Mouse (Mus musculus) stomach, postnatal 0 days (tissue): Measurements from ENCODE around the gene Olfr190. TPM values are rescaled to one million over a fixed set of nuclear protein-coding genes. Genes with fewer than 3 reads are reported as not detected.

ENCODE experiments used
- ATAC-seq: fragments of 200-750 bp; cut with Nextera tagmentation; 2 replicates; pipeline ENCODE4 v1.8.0; 2017; ENCODE audit not compliant: low FRiP score, low TSS enrichment
- DNase-seq: peaks from one replicate; pipeline ENCODE4 v3.0.0-alpha.2; 2016; ENCODE audit warnings: low spot score
- H3K27ac ChIP-seq: fragments of 300-500 bp; sonication (generic); replicated peaks from 2 replicates; pipeline ENCODE4 v1.5.1; 2014; ENCODE audit warnings: mild to moderate bottlenecking, control low read depth
- H3K27me3 ChIP-seq: fragments of 300-500 bp; sonication (generic); 2 replicates; pipeline ENCODE4 v1.6.1; 2014; ENCODE audit warnings: low read length; ENCODE audit not compliant: control insufficient read depth, insufficient read depth
- H3K36me3 ChIP-seq: fragments of 300-500 bp; sonication (generic); 2 replicates; pipeline ENCODE4 v1.6.1; 2014; ENCODE audit warnings: low read length, mixed read lengths; ENCODE audit not compliant: control insufficient read depth, insufficient read depth
- H3K4me1 ChIP-seq: fragments of 300-500 bp; sonication (generic); replicated peaks from 2 replicates; pipeline ENCODE4 v1.6.1; 2014; ENCODE audit warnings: antibody characterized with exemption; ENCODE audit not compliant: control insufficient read depth, insufficient read depth
- H3K4me2 ChIP-seq: fragments of 300-500 bp; sonication (generic); replicated peaks from 2 replicates; pipeline ENCODE4 v1.6.1; 2014; ENCODE audit warnings: low read depth, mild to moderate bottlenecking, control low read depth, moderate library complexity
- H3K4me3 ChIP-seq: fragments of 300-500 bp; sonication (generic); 2 replicates; pipeline ENCODE4 v1.5.1; 2014; ENCODE audit warnings: low read depth, low read length, control low read depth
- H3K9ac ChIP-seq: fragments of 300-500 bp; sonication (generic); 2 replicates; pipeline ENCODE4 v1.6.1; 2014; ENCODE audit warnings: mild to moderate bottlenecking, low read length, control low read depth, mixed read lengths
- H3K9me3 ChIP-seq: fragments of 300-500 bp; sonication (generic); 2 replicates; pipeline ENCODE4 v1.6.1; 2016; ENCODE audit warnings: low read length; ENCODE audit not compliant: control insufficient read depth
- CTCF ChIP-seq: IDR thresholded peaks from 2 replicates; pipeline ENCODE4 v1.5.1; 2016; ENCODE audit warnings: antibody characterized with exemption, low read depth, mild to moderate bottlenecking, moderate library complexity
- EP300 ChIP-seq: optimal IDR thresholded peaks from 2 replicates; pipeline ENCODE3; 2016; ENCODE audit warnings: antibody characterized with exemption
- whole genome bisulfite sequencing: fragments of 180-500 bp; shearing (Covaris S2); extraction: QIAGEN DNeasy Blood & Tissue Kit; methylation state at CpG from one replicate; pipeline ENCODE4 v1.1.7; 2014; 5-methylcytosine and 5-hydroxymethylcytosine counted together
- polyA plus RNA-seq: library from polyadenylated mRNA; unstranded; fragments of >200 nt; fragmentation: Nextera tagmentation; extraction: Ambion mirVana; gene quantifications from 2 replicates; pipeline ENCODE4 v1.2.1, GENCODE M21; 2015

The Olfr190 gene
- polyA plus RNA-seq, 1 experiment from 2014 or later, result not detected

- Histone ChIP-seq H3K4me2 (peak within 1 kb of the TSS; percentile 12), H3K27ac (no peak within 1 kb of the TSS), H3K9me3 (no peaks in the 10 kb centered on the region), H3K4me3 (no peak within 1 kb of the TSS), H3K4me1 (no peaks in the 10 kb centered on the region), H3K27me3 (no peaks in the 10 kb centered on the region), H3K9ac (no peak within 1 kb of the TSS), H3K36me3 (no peaks in the 10 kb centered on the region)
- ATAC-seq, result no peak
- no peak for DNase-seq
- WGBS, result 50% methylated on average over 7 of the region's 7 CpGs
- TF ChIP-seq EP300 (no peak), CTCF (no peak)
Measured at GRCm38 (mm10) chr16:59039710-59040109, 38.1 kb downstream of the Olfr190 start, which contains the start of gene Olfr187. Gene Olfr187 (minus strand): TSS chr16:59039767.

- H3K27me3 ChIP-seq, result no peaks in the 10 kb centered on the region
- H3K4me2 ChIP-seq, result no peak within 1 kb of the TSS
- no peak within 1 kb of the TSS for H3K4me3 ChIP-seq
- no peak within 1 kb of the TSS for H3K9ac ChIP-seq
- 88% methylated on average over 4 of the region's 4 CpGs for WGBS
- H3K36me3 ChIP-seq, result no peaks in the 10 kb centered on the region
- H3K4me1 ChIP-seq, result no peaks in the 10 kb centered on the region
- H3K27ac ChIP-seq, result no peak within 1 kb of the TSS
- TF ChIP-seq EP300, result no peak
- no peak for TF ChIP-seq CTCF
- DNase-seq, result no peak
- H3K9me3 ChIP-seq, result no peaks in the 10 kb centered on the region
- no peak for ATAC-seq
Measured at GRCm38 (mm10) chr16:59030191-59030590, 47.6 kb downstream of the Olfr190 start, which contains the start of gene Olfr186. Gene Olfr186 (minus strand): TSS chr16:59030291.

Other genes starting within 250 kb of the Olfr190 start
- not detected in 2 replicates for gene Olfr177, start 203.2 kb downstream of the Olfr190 start, polyA plus RNA-seq
- not detected in 2 replicates for gene Olfr178, start 185.9 kb downstream of the Olfr190 start, polyA plus RNA-seq
- not detected in 2 replicates for gene Olfr181, start 149.2 kb downstream of the Olfr190 start, polyA plus RNA-seq
- gene Olfr180, start 148.6 kb downstream of the Olfr190 start, polyA plus RNA-seq, result not detected in 2 replicates
- not detected in 2 replicates for gene Olfr183, start 82.6 kb downstream of the Olfr190 start, polyA plus RNA-seq
- not detected in 2 replicates for gene Olfr186, start 47.7 kb downstream of the Olfr190 start, polyA plus RNA-seq
- gene Olfr187, start 38.2 kb downstream of the Olfr190 start, polyA plus RNA-seq, result not detected in 2 replicates
- gene Olfr191, start 11.8 kb upstream of the Olfr190 start, polyA plus RNA-seq, result not detected in 2 replicates
- gene Olfr193, start 33.9 kb upstream of the Olfr190 start, polyA plus RNA-seq, result not detected in 2 replicates
- gene Olfr194, start 43.1 kb upstream of the Olfr190 start, polyA plus RNA-seq, result not detected in 2 replicates
- not detected in 2 replicates for gene Olfr195, start 69.0 kb upstream of the Olfr190 start, polyA plus RNA-seq
- not detected in 2 replicates for gene Olfr196, start 92.4 kb upstream of the Olfr190 start, polyA plus RNA-seq
- gene Olfr198, start 125.5 kb upstream of the Olfr190 start, polyA plus RNA-seq, result not detected in 2 replicates
- not detected in 2 replicates for gene Olfr199, start 141.8 kb upstream of the Olfr190 start, polyA plus RNA-seq
- not detected in 2 replicates for gene Olfr201, start 194.6 kb upstream of the Olfr190 start, polyA plus RNA-seq
- gene Olfr202, start 208.8 kb upstream of the Olfr190 start, polyA plus RNA-seq, result not detected in 2 replicates
- not detected in 2 replicates for gene Olfr203, start 220.9 kb upstream of the Olfr190 start, polyA plus RNA-seq
- not detected in 2 replicates for gene Olfr204, start 240.2 kb upstream of the Olfr190 start, polyA plus RNA-seq